Mouse (Mus musculus) lung, postnatal 0 days (tissue): ENCODE data around the gene 0610030E20Rik. TPM values are rescaled to one million over a fixed set of nuclear protein-coding genes. Genes with fewer than 3 reads are reported as not detected.

ENCODE experiments used
- ATAC-seq: fragments of 200-750 bp; cut with Nextera tagmentation; 2 replicates; pipeline ENCODE4 v1.8.0; 2017; ENCODE audit warnings: moderate library complexity
- DNase-seq: peaks from one replicate; pipeline ENCODE4 v3.0.0-alpha.2; 2016; ENCODE audit warnings: low spot score
- H3K27ac ChIP-seq: fragments of 300-500 bp; sonication (generic); 2 replicates; pipeline ENCODE4 v1.5.1; 2014; ENCODE audit warnings: antibody characterized with exemption, mild to moderate bottlenecking, low read length, mixed read lengths
- H3K27me3 ChIP-seq: fragments of 300-500 bp; sonication (generic); replicated peaks from 2 replicates; pipeline ENCODE4 v1.6.1; 2014; ENCODE audit warnings: low read length, mixed read lengths; ENCODE audit not compliant: insufficient read depth
- H3K36me3 ChIP-seq: fragments of 300-500 bp; sonication (generic); 2 replicates; pipeline ENCODE4 v1.6.1; 2014; ENCODE audit warnings: low read length, mixed read lengths; ENCODE audit not compliant: insufficient read depth
- H3K4me1 ChIP-seq: fragments of 300-500 bp; sonication (generic); 2 replicates; pipeline ENCODE4 v1.6.1; 2014; ENCODE audit warnings: antibody characterized with exemption, low read depth, low read length, mixed read lengths; ENCODE audit not compliant: insufficient read depth
- H3K4me2 ChIP-seq: fragments of 300-500 bp; sonication (generic); replicated peaks from 2 replicates; pipeline ENCODE4 v1.6.1; 2014; ENCODE audit warnings: low read depth, mild to moderate bottlenecking, low read length, moderate library complexity, mixed read lengths
- H3K4me3 ChIP-seq: fragments of 300-500 bp; sonication (generic); 2 replicates; pipeline ENCODE4 v1.5.1; 2014; ENCODE audit warnings: low read depth, low read length
- H3K9ac ChIP-seq: fragments of 300-500 bp; sonication (generic); replicated peaks from 2 replicates; pipeline ENCODE4 v1.6.1; 2014; ENCODE audit warnings: low read depth, mild to moderate bottlenecking
- H3K9me3 ChIP-seq: fragments of 300-500 bp; sonication (generic); 2 replicates; pipeline ENCODE4 v1.6.1; 2016; ENCODE audit warnings: low read length, mixed read lengths
- CTCF ChIP-seq: IDR thresholded peaks from 2 replicates; pipeline ENCODE4 v1.5.1; 2016; ENCODE audit warnings: antibody characterized with exemption, mild to moderate bottlenecking
- EP300 ChIP-seq: IDR thresholded peaks from 2 replicates; pipeline ENCODE4 v1.6.1; 2016; ENCODE audit warnings: antibody characterized with exemption, mild to moderate bottlenecking, control low read depth
- WGBS: fragments of 180-500 bp; shearing (Covaris S2); extraction: QIAGEN DNeasy Blood & Tissue Kit; methylation state at CpG from one replicate; pipeline ENCODE4 v1.1.7; 2014; 5-methylcytosine and 5-hydroxymethylcytosine counted together
- polyA plus RNA-seq: library from polyadenylated mRNA; unstranded; fragments of >200 nt; fragmentation: Nextera tagmentation; extraction: Ambion mirVana; gene quantifications from 2 replicates; pipeline ENCODE4 v1.2.1, GENCODE M21; 2015

The 0610030E20Rik gene
- polyA plus RNA-seq, 1 experiment from 2014 or later: 23.0 TPM

DNA sequence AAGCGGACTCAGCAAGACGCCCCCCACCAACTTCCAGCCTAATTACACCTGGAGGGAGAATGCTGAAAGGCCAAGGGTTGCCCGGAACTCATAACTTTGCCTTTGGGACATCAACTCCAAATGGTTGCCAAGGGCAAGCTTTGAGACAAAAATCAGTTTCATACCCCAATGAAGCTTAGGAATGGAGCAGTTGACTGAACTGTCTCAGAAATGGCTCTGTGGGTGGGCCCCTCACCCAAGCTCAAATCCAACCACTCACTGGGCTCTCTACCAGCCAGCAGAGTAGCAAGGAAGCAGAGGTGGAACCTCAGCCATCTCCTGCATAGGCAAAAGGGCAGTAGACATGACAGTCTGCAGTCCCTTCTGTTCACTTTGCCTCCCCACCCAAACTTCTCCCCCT, 40.7 kb downstream of the 0610030E20Rik start:
- ATAC-seq: no peak
- TF ChIP-seq CTCF: no peak
- no peak for TF ChIP-seq EP300
- WGBS: 89% methylated on average over 3 of the region's 3 CpGs

DNA sequence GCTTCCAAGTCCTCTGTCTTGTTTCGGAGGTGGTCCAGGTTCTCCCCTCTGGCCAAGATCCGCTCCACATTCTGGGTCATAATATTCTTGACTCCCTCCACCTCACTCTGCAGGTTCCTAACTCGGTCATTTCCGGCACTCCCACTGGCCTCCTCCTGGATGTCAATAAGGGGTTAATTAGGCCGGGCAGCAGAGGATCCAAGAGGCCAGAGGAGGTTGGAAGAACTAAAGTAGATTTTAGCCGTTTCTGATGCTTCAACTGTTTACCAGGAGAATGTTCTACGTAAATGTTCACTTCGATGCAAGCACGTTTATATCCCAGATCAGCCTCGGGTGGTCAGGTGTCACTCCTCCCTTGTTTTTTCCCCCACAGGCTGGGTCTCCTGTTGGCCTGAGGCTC, 41.1 kb downstream of the 0610030E20Rik start:
- peaks cover 9% of the 10 kb centered on the region; the same call in 1 of the 2 replicates for H3K36me3 ChIP-seq
- H3K4me3 ChIP-seq: 0 out of 2 replicates have a peak overlapping the region, but pooled peaks have one; percentile 54
- no peak for ATAC-seq
- 61% methylated on average over 10 of the region's 10 CpGs for WGBS
- peak; percentile 4 for DNase-seq
- TF ChIP-seq EP300 (no peak), CTCF (no peak)
- peak overlapping the region; percentile 61 for H3K4me2 ChIP-seq
- H3K27ac ChIP-seq: peak overlapping the region; percentile 99
- H3K9ac ChIP-seq: no peak overlapping the region
- no peaks in the 10 kb centered on the region for H3K9me3 ChIP-seq
- H3K4me1 ChIP-seq: peaks cover 16% of the 10 kb centered on the region; the same call in 1 of the 2 replicates
- no peaks in the 10 kb centered on the region for H3K27me3 ChIP-seq

More for the DNA sequence above, 40.7 kb downstream of the 0610030E20Rik start:
- Histone ChIP-seq H3K27ac (no peak overlapping the region), H3K4me2 (peak overlapping the region; percentile 61), H3K9ac (no peak overlapping the region), H3K4me3 (no peak overlapping the region), H3K9me3 (no peaks in the 10 kb centered on the region), H3K36me3 (peaks cover 9% of the 10 kb centered on the region; the same call in 1 of the 2 replicates), H3K27me3 (no peaks in the 10 kb centered on the region), H3K4me1 (peaks cover 16% of the 10 kb centered on the region; the same call in 1 of the 2 replicates)
- no peak for DNase-seq

DNA sequence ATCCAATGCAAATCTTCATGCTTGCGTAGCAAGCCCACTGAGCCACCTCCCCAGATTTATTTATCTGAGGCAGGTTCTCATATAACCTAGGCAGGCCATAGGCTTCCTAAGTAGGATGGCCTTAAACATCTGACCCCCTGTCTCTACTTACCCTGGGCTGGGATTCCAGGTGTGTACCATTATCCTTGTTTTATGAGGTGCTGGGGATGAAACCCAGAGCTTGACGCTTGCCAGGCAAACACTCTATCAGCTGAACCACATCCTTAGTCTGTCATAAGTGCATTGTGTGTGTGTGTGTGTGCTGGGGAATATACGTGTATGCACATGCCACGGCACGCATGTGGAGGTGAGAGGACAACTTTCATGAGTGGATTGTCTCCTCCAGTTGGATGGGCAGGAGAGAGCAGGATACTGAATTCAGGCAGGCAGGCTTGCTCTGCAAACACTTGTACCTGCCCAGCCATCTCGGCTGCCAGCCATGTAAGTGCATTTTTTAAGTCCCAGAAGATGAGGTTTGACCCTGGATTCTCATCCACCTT, 41.7 kb downstream of the 0610030E20Rik start:
- WGBS: 54% methylated on average over 6 of the region's 6 CpGs
- H3K4me1 ChIP-seq: peaks cover 16% of the 10 kb centered on the region; the same call in 1 of the 2 replicates
- peak overlapping the region; percentile 61 for H3K4me2 ChIP-seq
- H3K27ac ChIP-seq: peak overlapping the region; percentile 99
- ATAC-seq (no peak), DNase-seq (peak; percentile 4)
- peaks cover 9% of the 10 kb centered on the region; the same call in 1 of the 2 replicates for H3K36me3 ChIP-seq
- H3K4me3 ChIP-seq: peak overlapping the region; percentile 54
- peak overlapping the region; percentile 90; the same call in 1 of the 2 replicates for H3K9ac ChIP-seq
- no peak for TF ChIP-seq CTCF
- no peak for TF ChIP-seq EP300
- no peaks in the 10 kb centered on the region for H3K27me3 ChIP-seq
- no peaks in the 10 kb centered on the region for H3K9me3 ChIP-seq

DNA sequence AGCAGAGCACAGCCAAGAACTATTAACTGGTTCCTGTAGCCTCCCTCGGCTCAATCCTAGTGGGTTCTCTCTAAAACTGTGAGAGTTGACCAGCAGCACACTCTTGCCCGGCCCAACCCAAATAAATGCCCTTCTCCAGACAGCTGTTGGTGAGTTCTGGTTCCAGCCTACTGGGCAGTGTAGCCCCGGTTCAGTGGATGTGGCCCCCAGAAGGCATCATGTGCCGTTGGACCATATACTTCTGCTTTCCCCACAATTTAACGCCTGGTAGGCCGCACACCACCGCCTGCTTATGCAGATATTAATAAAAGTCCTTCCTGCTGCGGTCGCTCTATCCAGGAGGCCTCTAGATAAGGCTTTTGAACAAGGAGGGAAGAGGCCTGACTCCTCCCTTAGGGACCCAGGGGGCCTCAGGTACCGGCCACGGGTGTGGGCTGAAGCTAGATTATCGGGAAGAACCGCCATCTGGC, 42.4 kb downstream of the 0610030E20Rik start:
- H3K9me3 ChIP-seq: no peaks in the 10 kb centered on the region
- TF ChIP-seq EP300 (no peak), CTCF (no peak)
- peak; percentile 17 for ATAC-seq
- WGBS: 4% methylated on average over 13 of the region's 13 CpGs
- H3K36me3 ChIP-seq: peaks cover 9% of the 10 kb centered on the region; the same call in 1 of the 2 replicates
- no peaks in the 10 kb centered on the region for H3K27me3 ChIP-seq
- H3K27ac ChIP-seq: peak overlapping the region; percentile 99
- peak; percentile 56 for DNase-seq
- peak overlapping the region; percentile 54 for H3K4me3 ChIP-seq
- H3K4me1 ChIP-seq: peaks cover 16% of the 10 kb centered on the region; the same call in 1 of the 2 replicates
- H3K9ac ChIP-seq: peak overlapping the region; percentile 90
- peak overlapping the region; percentile 61 for H3K4me2 ChIP-seq

DNA sequence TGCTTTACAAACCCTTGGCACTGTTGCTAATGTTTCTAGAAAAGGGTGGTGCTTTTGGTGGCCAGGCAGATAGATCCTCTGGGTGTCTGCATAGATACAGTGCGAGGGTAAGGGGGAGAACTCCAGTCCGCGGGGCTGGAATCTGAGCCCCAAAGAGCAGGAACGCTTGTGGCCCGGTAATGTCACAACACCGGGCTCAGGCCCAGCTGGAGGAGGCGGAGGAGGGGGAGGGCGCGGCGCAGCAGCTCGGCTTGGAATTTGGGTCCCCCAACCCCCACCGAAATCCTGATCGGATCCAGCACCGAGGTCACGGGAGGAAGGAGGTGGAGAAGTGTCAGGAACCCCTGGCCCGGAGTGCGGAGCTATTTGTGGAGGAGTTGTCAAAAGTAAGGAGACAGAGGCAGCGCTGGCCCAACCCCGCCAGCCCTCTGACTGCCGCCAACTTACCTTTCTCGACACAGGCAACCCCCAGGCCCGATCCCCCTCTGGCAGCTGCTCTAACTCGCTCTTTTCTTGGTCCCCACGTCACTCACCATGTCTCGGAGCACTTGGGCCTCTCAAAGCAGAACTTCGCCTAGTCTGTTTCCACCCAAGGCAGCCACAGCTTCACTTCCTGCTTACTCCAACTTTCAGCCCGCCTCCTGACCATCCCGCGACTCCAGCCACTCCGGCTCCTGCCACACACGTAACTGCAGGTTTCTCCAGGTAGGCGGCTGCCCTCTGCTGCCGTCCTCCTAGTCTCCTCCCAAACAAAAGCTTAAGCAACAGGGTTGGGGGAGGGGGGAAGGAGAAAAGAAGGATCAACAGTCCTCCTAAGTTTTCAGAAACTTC, 43.0 kb downstream of the 0610030E20Rik start, which contains the start of gene Vamp8:
Gene Vamp8 (minus strand): TSS at position 763 of the 831 bp plus-strand sequence.
- TF ChIP-seq CTCF (peak; percentile 55), EP300 (no peak)
- DNase-seq (peak; percentile 96), ATAC-seq (peak; percentile 88)
- under 1% methylated on average over 33 of the region's 33 CpGs for WGBS
- peak within 1 kb of the TSS; percentile 61 for H3K4me2 ChIP-seq
- H3K27me3 ChIP-seq: no peaks in the 10 kb centered on the region
- H3K4me3 ChIP-seq: peak within 1 kb of the TSS; percentile 54
- H3K9ac ChIP-seq: peak within 1 kb of the TSS; percentile 90
- peaks cover 16% of the 10 kb centered on the region; the same call in 1 of the 2 replicates for H3K4me1 ChIP-seq
- peak within 1 kb of the TSS; percentile 99 for H3K27ac ChIP-seq
- H3K36me3 ChIP-seq: peaks cover 3% of the 10 kb centered on the region; the same call in 1 of the 2 replicates
- no peaks in the 10 kb centered on the region for H3K9me3 ChIP-seq
